Mouse (Mus musculus) heart, postnatal 0 days (tissue): ENCODE data around the gene Slc17a8. TPM values are rescaled to one million over a fixed set of nuclear protein-coding genes. Genes with fewer than 3 reads are reported as not detected.
"Not testable (repeated sequence)": the region's sequence is repeated elsewhere in the genome, so short reads cannot be mapped to it uniquely, and the experiment has no call there.

ENCODE experiments used
- ATAC-seq: fragments of 200-750 bp; cut with Nextera tagmentation; 2 replicates; pipeline ENCODE4 v1.8.0; 2017; ENCODE audit warnings: low read depth, moderate number of reproducible peaks, moderate library complexity; ENCODE audit not compliant: insufficient read depth
- DNase-seq: peaks from one replicate; pipeline ENCODE4 v3.0.0-alpha.2; 2016; ENCODE audit warnings: low spot score
- H3K27ac ChIP-seq: fragments of 300-500 bp; sonication (generic); 2 replicates; pipeline ENCODE4 v1.5.1; 2014; ENCODE audit warnings: low read depth, mild to moderate bottlenecking
- H3K27me3 ChIP-seq: fragments of 300-500 bp; sonication (generic); 2 replicates; pipeline ENCODE4 v1.6.1; 2014; ENCODE audit warnings: low read length, mixed read lengths; ENCODE audit not compliant: control insufficient read depth, insufficient read depth
- H3K36me3 ChIP-seq: fragments of 300-500 bp; sonication (generic); replicated peaks from 2 replicates; pipeline ENCODE4 v1.6.1; 2014; ENCODE audit warnings: low read length, mixed read lengths; ENCODE audit not compliant: control insufficient read depth, insufficient read depth
- H3K4me1 ChIP-seq: fragments of 300-500 bp; sonication (generic); 2 replicates; pipeline ENCODE4 v1.6.1; 2014; ENCODE audit warnings: antibody characterized with exemption; ENCODE audit not compliant: control insufficient read depth, insufficient read depth
- H3K4me2 ChIP-seq: fragments of 300-500 bp; sonication (generic); 2 replicates; pipeline ENCODE4 v1.6.1; 2014; ENCODE audit warnings: low read depth, mild to moderate bottlenecking, low read length, moderate library complexity
- H3K4me3 ChIP-seq: fragments of 300-500 bp; sonication (generic); 2 replicates; pipeline ENCODE4 v1.5.1; 2014; ENCODE audit warnings: low read depth, low read length
- H3K9ac ChIP-seq: fragments of 300-500 bp; sonication (generic); replicated peaks from 2 replicates; pipeline ENCODE4 v1.6.1; 2014; ENCODE audit warnings: low read depth, low read length, mixed read lengths
- H3K9me3 ChIP-seq: fragments of 300-500 bp; sonication (generic); replicated peaks from 2 replicates; pipeline ENCODE4 v1.6.1; 2016; ENCODE audit warnings: low read length; ENCODE audit not compliant: control insufficient read depth
- CTCF ChIP-seq: IDR thresholded peaks from 2 replicates; pipeline ENCODE4 v1.5.1; 2016; ENCODE audit warnings: antibody characterized with exemption, control low read depth, low read depth
- EP300 ChIP-seq: IDR thresholded peaks from 2 replicates; pipeline ENCODE4 v1.6.1; 2016; ENCODE audit warnings: antibody characterized with exemption, low read depth
- WGBS: fragments of 180-500 bp; shearing (Covaris S2); extraction: QIAGEN DNeasy Blood & Tissue Kit; methylation state at CpG from one replicate; pipeline ENCODE4 v1.1.7; 2014; 5-methylcytosine and 5-hydroxymethylcytosine counted together
- polyA plus RNA-seq: library from polyadenylated mRNA; unstranded; fragments of >200 nt; fragmentation: Nextera tagmentation; extraction: Ambion mirVana; gene quantifications from 2 replicates; pipeline ENCODE4 v1.2.1, GENCODE M21; 2015
- total RNA-seq: library from RNA; depleted of rRNA; stranded (reverse); fragments of >200 nt; gene quantifications from 2 replicates; pipeline ENCODE4 v1.2.3, GENCODE M21; 2014; ENCODE audit warnings: low replicate concordance; rRNA removed

Gene Slc17a8
- total RNA-seq (not detected in 2 replicates), polyA plus RNA-seq (0.03 TPM in 1 of 2 replicates, not detected in the other)

- no peak within 1 kb of the TSS for H3K4me3 ChIP-seq
- DNase-seq (no peak), ATAC-seq (no peak)
- 29% methylated on average over 7 of the region's 7 CpGs for WGBS
- no peaks in the 10 kb centered on the region for H3K36me3 ChIP-seq
- no peak within 1 kb of the TSS for H3K27ac ChIP-seq
- no peak within 1 kb of the TSS for H3K9ac ChIP-seq
- no peaks in the 10 kb centered on the region for H3K9me3 ChIP-seq
- TF ChIP-seq EP300 (no peak), CTCF (no peak)
- H3K4me2 ChIP-seq: no peak within 1 kb of the TSS
- no peaks in the 10 kb centered on the region for H3K4me1 ChIP-seq
- H3K27me3 ChIP-seq: 0 out of 2 replicates have a peak, but pooled peaks cover 3% of the 10 kb centered on the region
Measured at GRCm38 (mm10) chr10:89621129-89621528, at the start of gene Slc17a8. TSS of gene Slc17a8 (minus strand) at chr10:89621253.

- not testable (repeated sequence) for H3K27ac ChIP-seq, ATAC-seq, H3K4me1 ChIP-seq, DNase-seq, H3K4me2 ChIP-seq, H3K9ac ChIP-seq, H3K36me3 ChIP-seq, H3K27me3 ChIP-seq, H3K9me3 ChIP-seq, H3K4me3 ChIP-seq
- 99% methylated on average over 5 of the region's 5 CpGs for WGBS
Measured at GRCm38 (mm10) chr10:89670371-89670770, 49.3 kb upstream of the Slc17a8 start.

DNA sequence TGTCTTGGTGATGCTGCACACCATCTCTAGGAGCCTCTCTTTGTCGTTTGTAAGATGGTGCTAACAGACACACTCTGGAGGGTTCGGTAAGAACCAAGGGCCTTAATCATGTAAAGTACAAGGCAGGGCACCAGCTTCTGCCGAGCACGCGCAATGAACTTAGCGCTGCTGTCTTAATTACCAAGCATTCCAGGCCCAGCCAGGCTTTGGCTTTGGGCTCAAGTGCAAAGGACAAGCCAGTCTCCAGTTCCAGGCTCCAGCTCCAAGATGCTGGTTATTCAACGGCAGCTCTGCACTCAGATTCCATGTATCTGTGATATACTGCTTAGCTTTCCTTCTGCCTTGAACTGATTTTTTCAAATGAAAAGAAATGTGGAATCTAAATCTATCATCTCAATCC lies 46.5 kb upstream of the Slc17a8 start:
- ATAC-seq: no peak
- no peak for TF ChIP-seq EP300
- TF ChIP-seq CTCF: no peak
- WGBS: 85% methylated on average over 7 of the region's 7 CpGs
- Histone ChIP-seq H3K9ac (no peak overlapping the region), H3K9me3 (no peaks in the 10 kb centered on the region), H3K36me3 (peaks cover 5% of the 10 kb centered on the region; the same call in 1 of the 2 replicates), H3K27me3 (no peaks in the 10 kb centered on the region), H3K4me2 (no peak overlapping the region), H3K4me1 (no peaks in the 10 kb centered on the region), H3K4me3 (no peak overlapping the region), H3K27ac (no peak overlapping the region)
- DNase-seq: no peak

DNA sequence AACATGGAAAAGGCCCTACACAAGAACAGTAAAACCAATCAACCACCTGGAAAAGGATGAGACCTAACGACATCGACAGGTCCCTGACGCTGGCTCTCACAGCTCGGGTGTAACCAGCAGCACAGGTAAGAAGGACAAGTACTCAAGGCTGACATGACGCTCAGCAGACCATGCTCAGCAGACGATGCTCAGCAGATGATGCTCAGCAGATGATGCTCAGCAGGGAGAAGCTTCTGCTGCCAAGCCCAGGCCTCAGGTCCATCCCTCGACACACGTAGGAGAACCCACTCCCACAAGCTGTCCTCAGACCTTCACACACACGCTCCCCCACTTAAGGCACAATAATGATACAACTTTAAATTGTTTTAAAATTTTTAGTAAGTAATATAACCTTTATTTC lies 44.6 kb upstream of the Slc17a8 start:
- no peaks in the 10 kb centered on the region for H3K9me3 ChIP-seq
- no peak overlapping the region for H3K27ac ChIP-seq
- DNase-seq (no peak), ATAC-seq (no peak)
- no peak overlapping the region for H3K9ac ChIP-seq
- H3K4me3 ChIP-seq: no peak overlapping the region
- H3K4me2 ChIP-seq: no peak overlapping the region
- H3K4me1 ChIP-seq: no peaks in the 10 kb centered on the region
- H3K36me3 ChIP-seq: peaks cover 16% of the 10 kb centered on the region; the same call in 1 of the 2 replicates
- 86% methylated on average over 9 of the region's 9 CpGs for WGBS
- H3K27me3 ChIP-seq: no peaks in the 10 kb centered on the region
- TF ChIP-seq CTCF: no peak
- no peak for TF ChIP-seq EP300

- Histone ChIP-seq H3K4me2 (no peak overlapping the region), H3K27ac (no peak overlapping the region), H3K9me3 (no peaks in the 10 kb centered on the region), H3K4me1 (no peaks in the 10 kb centered on the region), H3K9ac (no peak overlapping the region), H3K27me3 (no peaks in the 10 kb centered on the region), H3K36me3 (peaks cover 16% of the 10 kb centered on the region), H3K4me3 (no peak overlapping the region)
- ATAC-seq (no peak), DNase-seq (no peak)
- TF ChIP-seq CTCF (no peak), EP300 (no peak)
- WGBS: 90% methylated on average over 8 of the region's 8 CpGs
Measured at GRCm38 (mm10) chr10:89664977-89665645, 44.1 kb upstream of the Slc17a8 start.

DNA sequence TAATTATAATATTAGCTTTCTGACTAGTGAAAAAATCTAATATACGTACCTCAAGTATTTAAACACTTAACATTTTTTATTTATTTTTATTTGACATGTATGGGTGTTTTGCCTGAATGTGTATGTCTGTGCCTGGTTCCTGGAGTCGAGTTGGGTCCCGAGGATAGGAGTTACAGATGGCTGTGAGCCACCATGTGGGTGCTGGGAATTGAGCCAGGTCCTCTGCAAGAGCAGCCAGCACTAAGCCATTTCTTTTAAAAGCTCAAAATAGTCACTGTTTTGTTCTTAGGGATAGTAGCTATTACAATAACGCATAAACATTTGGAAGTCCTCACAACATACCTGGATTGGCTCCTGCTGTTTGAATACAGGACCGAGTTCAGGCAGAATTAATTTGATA lies 35.3 kb upstream of the Slc17a8 start:
- DNase-seq (no peak), ATAC-seq (no peak)
- Histone ChIP-seq H3K27ac (no peak overlapping the region), H3K9me3 (no peaks in the 10 kb centered on the region), H3K4me2 (no peak overlapping the region), H3K4me1 (no peaks in the 10 kb centered on the region), H3K9ac (no peak overlapping the region), H3K4me3 (no peak overlapping the region), H3K36me3 (peaks cover 59% of the 10 kb centered on the region), H3K27me3 (no peaks in the 10 kb centered on the region)
- TF ChIP-seq EP300 (no peak), CTCF (no peak)
- WGBS: 70% methylated on average over 5 of the region's 5 CpGs
